Mouse (Mus musculus): Measurements from ENCODE around the gene Gtdc1. TPM values are rescaled to one million over a fixed set of nuclear protein-coding genes. Genes with fewer than 3 reads are reported as not detected.

Gtdc1 gene
- polyA plus RNA-seq, 1 experiment from 2014 or later: 10.1 TPM

DNA sequence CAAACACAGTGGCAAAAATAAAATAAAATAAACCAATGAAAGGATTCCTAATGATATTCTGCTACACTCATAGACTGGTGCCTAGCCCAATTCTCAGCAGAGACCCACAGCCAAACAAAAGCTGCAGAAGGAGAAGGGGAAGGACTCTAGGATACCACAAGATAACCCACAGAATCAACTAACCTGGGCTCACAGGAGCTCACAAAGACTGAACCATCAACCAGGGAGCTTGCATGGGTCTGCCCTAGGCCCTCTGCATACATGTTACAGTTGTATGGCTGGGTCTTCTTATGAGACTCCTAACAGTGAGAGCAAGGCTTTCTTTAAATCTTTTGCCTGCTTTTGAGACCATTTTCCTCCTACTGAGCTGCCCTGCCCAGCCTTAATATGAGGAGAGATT lies 2.8 kb downstream of the Gtdc1 start:
- H3K9me3 ChIP-seq (replicated peaks): no peaks in the 10 kb centered on the region
- ATAC-seq (ENCODE audit: insufficient number of reproducible peaks, low FRiP score): no peak
- no peak overlapping the region for H3K4me3 ChIP-seq
- no peaks in the 10 kb centered on the region for H3K36me3 ChIP-seq
- H3K27me3 ChIP-seq (replicated peaks): no peaks in the 10 kb centered on the region
- H3K9ac ChIP-seq: no peak overlapping the region
- H3K27ac ChIP-seq (ENCODE audit: poor library complexity, severe bottlenecking): no peak overlapping the region
- 0 out of 2 replicates have a peak, but pooled peaks cover 3% of the 10 kb centered on the region for H3K4me1 ChIP-seq (replicated peaks)
- no peak overlapping the region for H3K4me2 ChIP-seq

- 88% methylated on average over 8 of the region's 8 CpGs for WGBS
- no peak for ATAC-seq (ENCODE audit: insufficient number of reproducible peaks, low FRiP score)
- Histone ChIP-seq H3K4me3 (no peak overlapping the region), H3K27me3 (replicated peaks) (no peaks in the 10 kb centered on the region), H3K4me2 (no peak overlapping the region), H3K9me3 (replicated peaks) (no peaks in the 10 kb centered on the region), H3K36me3 (no peaks in the 10 kb centered on the region), H3K9ac (no peak overlapping the region), H3K4me1 (replicated peaks) (0 out of 2 replicates have a peak, but pooled peaks cover 3% of the 10 kb centered on the region), H3K27ac (ENCODE audit: poor library complexity, severe bottlenecking) (no peak overlapping the region)
These were observed 4.2 kb downstream of the Gtdc1 start for GRCm38 (mm10) chr2:44923056-44923883.

DNA sequence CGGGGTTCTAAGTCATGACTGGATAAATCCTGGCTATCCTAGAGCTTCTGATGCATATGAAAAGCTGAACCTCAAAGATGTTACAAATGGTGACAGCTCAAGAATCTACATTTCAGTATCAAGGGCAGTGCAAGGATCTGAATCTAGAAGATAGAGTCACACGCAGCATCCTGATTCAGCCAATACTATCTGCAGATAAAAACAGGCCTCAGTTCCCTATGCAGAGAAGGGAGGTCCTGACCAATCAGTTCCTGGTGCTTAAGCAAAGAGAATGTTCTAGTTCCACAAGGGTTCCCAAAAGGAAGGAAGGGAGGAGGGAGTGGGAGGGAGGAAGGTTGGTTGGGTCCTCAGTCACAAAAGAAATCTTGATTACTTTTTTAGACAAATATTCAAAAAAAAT lies 5.0 kb downstream of the Gtdc1 start:
- Histone ChIP-seq H3K4me2 (no peak overlapping the region), H3K9ac (no peak overlapping the region), H3K4me1 (replicated peaks) (0 out of 2 replicates have a peak, but pooled peaks cover 3% of the 10 kb centered on the region), H3K9me3 (replicated peaks) (no peaks in the 10 kb centered on the region), H3K27me3 (replicated peaks) (no peaks in the 10 kb centered on the region), H3K27ac (ENCODE audit: poor library complexity, severe bottlenecking) (no peak overlapping the region), H3K4me3 (no peak overlapping the region), H3K36me3 (no peaks in the 10 kb centered on the region)
- WGBS: 76% methylated on average over 2 of the region's 2 CpGs
- no peak for ATAC-seq (ENCODE audit: insufficient number of reproducible peaks, low FRiP score)

DNA sequence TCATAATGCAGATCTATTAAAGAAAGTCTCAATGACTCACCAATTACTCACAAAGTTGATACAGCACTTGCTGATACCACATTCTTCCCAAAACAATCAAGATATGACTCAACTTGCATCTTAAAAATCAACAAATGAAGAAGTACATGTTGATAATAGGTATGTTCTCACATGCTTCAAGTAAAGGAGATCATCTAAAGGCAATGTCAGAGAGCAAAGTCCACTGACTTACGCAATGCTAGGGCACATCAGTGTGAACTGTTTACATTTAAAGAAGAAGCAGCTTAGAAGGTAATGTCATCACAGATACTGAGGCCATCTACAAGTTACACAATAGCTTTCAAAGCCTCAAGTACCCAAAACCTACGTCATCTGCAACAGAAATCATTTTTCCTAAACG lies 7.0 kb downstream of the Gtdc1 start:
- 0 out of 2 replicates have a peak, but pooled peaks cover 3% of the 10 kb centered on the region for H3K4me1 ChIP-seq (replicated peaks)
- no peaks in the 10 kb centered on the region for H3K36me3 ChIP-seq
- no peak overlapping the region for H3K4me3 ChIP-seq
- H3K9me3 ChIP-seq (replicated peaks): no peaks in the 10 kb centered on the region
- no peaks in the 10 kb centered on the region for H3K27me3 ChIP-seq (replicated peaks)
- H3K9ac ChIP-seq: no peak overlapping the region
- no peak overlapping the region for H3K4me2 ChIP-seq
- no peak overlapping the region for H3K27ac ChIP-seq (ENCODE audit: poor library complexity, severe bottlenecking)
- no peak for ATAC-seq (ENCODE audit: insufficient number of reproducible peaks, low FRiP score)
- WGBS: 64% methylated on average over 3 of the region's 3 CpGs

GRCm38 (mm10) chr2:44919326-44919725 lies 8.1 kb downstream of the Gtdc1 start:
- ATAC-seq (ENCODE audit: insufficient number of reproducible peaks, low FRiP score): no peak
- Histone ChIP-seq H3K4me3 (no peak overlapping the region), H3K27ac (ENCODE audit: poor library complexity, severe bottlenecking) (no peak overlapping the region), H3K9ac (no peak overlapping the region), H3K27me3 (replicated peaks) (no peaks in the 10 kb centered on the region), H3K4me1 (replicated peaks) (0 out of 2 replicates have a peak, but pooled peaks cover 3% of the 10 kb centered on the region), H3K9me3 (replicated peaks) (no peaks in the 10 kb centered on the region), H3K4me2 (no peak overlapping the region), H3K36me3 (no peaks in the 10 kb centered on the region)
- WGBS: 83% methylated on average over 1 of the region's 1 CpGs

- no peak overlapping the region for H3K27ac ChIP-seq (ENCODE audit: poor library complexity, severe bottlenecking)
- ATAC-seq (ENCODE audit: insufficient number of reproducible peaks, low FRiP score): no peak
- no peaks in the 10 kb centered on the region for H3K9me3 ChIP-seq (replicated peaks)
These were observed 8.7 kb downstream of the Gtdc1 start for GRCm38 (mm10) chr2:44918737-44919136.

GRCm38 (mm10) chr2:44916286-44916685 lies 11.2 kb downstream of the Gtdc1 start:
- ATAC-seq (ENCODE audit: insufficient number of reproducible peaks, low FRiP score): no peak
- Histone ChIP-seq H3K9me3 (replicated peaks) (no peaks in the 10 kb centered on the region), H3K36me3 (no peaks in the 10 kb centered on the region), H3K4me1 (replicated peaks) (no peaks in the 10 kb centered on the region), H3K4me2 (no peak overlapping the region), H3K27me3 (replicated peaks) (no peaks in the 10 kb centered on the region), H3K27ac (ENCODE audit: poor library complexity, severe bottlenecking) (no peak overlapping the region), H3K9ac (no peak overlapping the region), H3K4me3 (no peak overlapping the region)

More at GRCm38 (mm10) chr2:44918737-44919136, 8.7 kb downstream of the Gtdc1 start:
- H3K4me1 ChIP-seq (replicated peaks): 0 out of 2 replicates have a peak, but pooled peaks cover 3% of the 10 kb centered on the region
- H3K4me3 ChIP-seq: no peak overlapping the region
- H3K27me3 ChIP-seq (replicated peaks): no peaks in the 10 kb centered on the region
- H3K4me2 ChIP-seq: no peak overlapping the region
- no peak overlapping the region for H3K9ac ChIP-seq
- H3K36me3 ChIP-seq: no peaks in the 10 kb centered on the region
- 89% methylated on average over 2 of the region's 2 CpGs for WGBS

- WGBS: 81% methylated on average over 1 of the region's 1 CpGs
- ATAC-seq (ENCODE audit: insufficient number of reproducible peaks, low FRiP score): no peak
- H3K4me2 ChIP-seq: no peak overlapping the region
- H3K4me1 ChIP-seq (replicated peaks): peaks cover 4% of the 10 kb centered on the region; the same call in 1 of the 2 replicates
- no peak overlapping the region for H3K9ac ChIP-seq
- H3K27me3 ChIP-seq (replicated peaks): no peaks in the 10 kb centered on the region
- H3K9me3 ChIP-seq (replicated peaks): no peaks in the 10 kb centered on the region
- H3K27ac ChIP-seq (ENCODE audit: poor library complexity, severe bottlenecking): no peak overlapping the region
- no peaks in the 10 kb centered on the region for H3K36me3 ChIP-seq
- H3K4me3 ChIP-seq: no peak overlapping the region
These were observed 29.7 kb downstream of the Gtdc1 start for GRCm38 (mm10) chr2:44897801-44898200.

DNA sequence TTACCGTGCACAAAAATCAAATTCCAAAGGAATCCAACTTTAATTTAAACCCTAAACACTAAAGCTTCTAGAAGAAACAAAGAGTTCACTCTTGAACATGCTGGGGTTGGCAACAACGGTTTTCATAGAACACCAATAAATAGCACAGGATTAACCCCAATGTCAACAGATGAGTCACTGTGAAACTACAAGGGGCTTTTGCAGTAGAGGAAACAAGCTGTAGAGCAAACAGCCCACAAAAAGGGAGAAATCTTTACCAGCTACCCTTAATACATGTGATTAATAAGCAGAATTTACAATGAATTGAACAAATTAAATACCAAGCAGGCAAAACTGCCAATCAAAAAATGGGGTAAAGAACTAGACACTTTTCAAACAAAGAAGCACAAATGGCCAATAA lies 53.7 kb downstream of the Gtdc1 start:
- H3K9me3 ChIP-seq (replicated peaks): 0 out of 2 replicates have a peak, but pooled peaks cover 2% of the 10 kb centered on the region
- no peaks in the 10 kb centered on the region for H3K4me1 ChIP-seq (replicated peaks)
- no peaks in the 10 kb centered on the region for H3K27me3 ChIP-seq (replicated peaks)
- no peak overlapping the region for H3K27ac ChIP-seq (ENCODE audit: poor library complexity, severe bottlenecking)
- H3K9ac ChIP-seq: no peak overlapping the region
- no peak overlapping the region for H3K4me3 ChIP-seq
- no peak overlapping the region for H3K4me2 ChIP-seq
- H3K36me3 ChIP-seq: no peaks in the 10 kb centered on the region
- no peak for ATAC-seq (ENCODE audit: insufficient number of reproducible peaks, low FRiP score)
- WGBS: 83% methylated on average over 2 of the region's 2 CpGs

DNA sequence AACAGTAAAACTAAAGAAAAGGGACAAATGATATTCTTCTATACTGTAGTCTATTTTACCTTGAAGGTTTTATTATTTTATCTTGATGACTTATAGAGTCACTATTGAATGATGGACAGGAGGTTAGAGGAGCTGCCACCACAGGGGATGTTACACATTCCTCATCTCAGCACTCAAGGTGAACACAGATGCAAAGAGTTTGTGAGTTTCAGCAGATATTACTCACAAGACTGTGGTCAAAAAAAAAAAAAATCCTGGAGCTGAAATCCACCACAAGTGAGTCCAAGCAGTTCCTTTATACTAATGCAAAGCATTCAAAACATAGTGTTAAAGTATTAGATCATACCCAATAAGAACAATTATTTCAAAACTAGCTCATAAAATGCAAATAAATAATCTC lies 62.7 kb downstream of the Gtdc1 start:
- Histone ChIP-seq H3K27ac (ENCODE audit: poor library complexity, severe bottlenecking) (no peak overlapping the region), H3K4me1 (replicated peaks) (no peaks in the 10 kb centered on the region), H3K36me3 (no peaks in the 10 kb centered on the region), H3K4me3 (no peak overlapping the region), H3K9ac (no peak overlapping the region), H3K4me2 (no peak overlapping the region), H3K9me3 (replicated peaks) (no peaks in the 10 kb centered on the region), H3K27me3 (replicated peaks) (no peaks in the 10 kb centered on the region)
- no peak for ATAC-seq (ENCODE audit: insufficient number of reproducible peaks, low FRiP score)

- H3K4me2 ChIP-seq: no peak overlapping the region
- 86% methylated on average over 2 of the region's 2 CpGs for WGBS
- H3K4me3 ChIP-seq: no peak overlapping the region
- H3K9ac ChIP-seq: no peak overlapping the region
- H3K27me3 ChIP-seq (replicated peaks): no peaks in the 10 kb centered on the region
- H3K4me1 ChIP-seq (replicated peaks): no peaks in the 10 kb centered on the region
- peaks cover 5% of the 10 kb centered on the region; the same call in 1 of the 2 replicates for H3K9me3 ChIP-seq (replicated peaks)
- no peak overlapping the region for H3K27ac ChIP-seq (ENCODE audit: poor library complexity, severe bottlenecking)
- no peak for ATAC-seq (ENCODE audit: insufficient number of reproducible peaks, low FRiP score)
- peaks cover 7% of the 10 kb centered on the region; the same call in 1 of the 2 replicates for H3K36me3 ChIP-seq
These were observed 73.0 kb downstream of the Gtdc1 start for GRCm38 (mm10) chr2:44854475-44854874.

DNA sequence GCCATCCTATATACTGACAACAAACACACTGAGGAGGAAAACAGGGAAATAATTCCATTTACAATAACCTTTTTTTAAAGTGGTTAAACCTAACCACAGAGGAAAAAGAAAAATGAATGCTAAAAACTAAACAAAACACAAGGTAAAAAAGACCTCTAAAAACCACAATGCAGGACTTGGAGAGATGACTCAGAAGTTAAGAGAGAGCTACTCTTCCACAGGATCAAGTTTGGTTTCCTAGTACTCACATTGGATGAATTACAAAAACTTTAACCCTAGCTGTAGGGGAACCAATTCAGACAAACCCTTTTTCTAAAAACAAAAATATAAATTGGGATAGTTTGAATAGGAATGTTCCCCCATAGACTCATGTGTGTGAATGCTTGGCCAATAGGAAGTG lies 77.8 kb downstream of the Gtdc1 start:
- Histone ChIP-seq H3K4me1 (replicated peaks) (no peaks in the 10 kb centered on the region), H3K9ac (no peak overlapping the region), H3K4me2 (no peak overlapping the region), H3K27me3 (replicated peaks) (no peaks in the 10 kb centered on the region), H3K27ac (ENCODE audit: poor library complexity, severe bottlenecking) (no peak overlapping the region), H3K4me3 (no peak overlapping the region), H3K36me3 (peaks cover 7% of the 10 kb centered on the region; the same call in 1 of the 2 replicates), H3K9me3 (replicated peaks) (peaks cover 5% of the 10 kb centered on the region; the same call in 1 of the 2 replicates)
- ATAC-seq (ENCODE audit: insufficient number of reproducible peaks, low FRiP score): no peak

All from heart, embryonic 12.5 days (tissue).